Mouse (Mus musculus) A20 (cell line): Measurements from ENCODE around the gene Gak.
"Not testable (repeated sequence)": the region's sequence is repeated elsewhere in the genome, so short reads cannot be mapped to it uniquely, and the experiment has no call there.

Source experiments
- DNase-seq: peaks from one replicate; pipeline ENCODE4 v3.0.0-alpha.2; 2011; ENCODE audit warnings: low read depth, low spot score

Gene Gak

DNA sequence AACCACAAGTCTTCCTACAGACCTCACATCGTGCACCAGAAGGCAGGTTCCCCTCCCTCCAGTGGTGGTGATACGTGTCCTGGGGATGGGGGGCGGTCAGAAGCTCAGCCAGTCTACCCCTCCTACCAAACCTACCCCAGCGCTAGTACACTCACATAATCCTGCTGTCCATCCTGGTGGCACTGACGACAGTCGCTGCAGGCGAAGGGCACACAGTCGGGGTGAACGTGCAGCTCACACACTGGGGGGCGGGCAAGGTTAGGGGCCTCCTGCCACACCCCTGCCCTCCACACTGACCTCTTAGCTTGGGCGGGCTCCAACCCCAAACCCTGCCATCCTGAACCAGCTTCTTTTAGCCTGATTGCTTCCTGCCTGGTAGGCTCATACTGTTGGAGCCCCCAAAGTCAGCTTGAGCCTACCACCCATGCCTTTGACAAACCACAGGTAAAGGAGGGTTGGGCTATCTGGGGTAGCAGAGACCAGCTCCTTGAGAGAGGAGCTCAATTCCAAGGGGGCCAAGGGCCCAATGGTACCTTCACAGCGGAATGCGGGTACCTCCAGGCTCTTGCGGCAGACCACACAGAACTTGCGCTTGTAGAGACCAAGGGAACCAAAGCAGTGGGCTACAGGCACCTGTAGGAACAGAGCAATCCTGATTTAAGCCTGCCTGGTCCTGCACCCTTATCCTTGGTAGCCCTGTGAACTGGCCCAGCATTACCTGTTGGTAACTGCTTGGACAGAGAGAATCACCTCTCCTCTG lies 26.5 kb upstream of the Gak start:
- no peak for DNase-seq

DNA sequence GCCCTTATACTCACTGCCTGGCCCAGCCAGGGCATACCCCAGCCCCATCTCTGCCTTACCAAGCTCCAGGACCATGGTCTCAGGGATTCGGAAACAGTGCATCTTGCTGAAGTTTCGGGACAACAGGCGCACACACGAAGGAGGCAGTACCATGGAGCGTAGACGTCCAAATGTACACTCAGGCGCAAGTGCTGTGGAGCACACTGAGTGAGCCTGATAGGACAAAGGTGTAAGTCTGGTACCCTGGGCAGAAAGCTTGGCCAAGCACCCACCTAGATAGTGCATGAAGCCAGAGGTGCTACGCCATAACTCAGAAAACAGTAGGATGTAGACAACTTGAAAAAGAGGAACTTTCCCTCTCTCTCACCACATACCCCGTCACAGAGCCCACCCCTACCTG lies 25.8 kb upstream of the Gak start:
- no peak for DNase-seq

DNA sequence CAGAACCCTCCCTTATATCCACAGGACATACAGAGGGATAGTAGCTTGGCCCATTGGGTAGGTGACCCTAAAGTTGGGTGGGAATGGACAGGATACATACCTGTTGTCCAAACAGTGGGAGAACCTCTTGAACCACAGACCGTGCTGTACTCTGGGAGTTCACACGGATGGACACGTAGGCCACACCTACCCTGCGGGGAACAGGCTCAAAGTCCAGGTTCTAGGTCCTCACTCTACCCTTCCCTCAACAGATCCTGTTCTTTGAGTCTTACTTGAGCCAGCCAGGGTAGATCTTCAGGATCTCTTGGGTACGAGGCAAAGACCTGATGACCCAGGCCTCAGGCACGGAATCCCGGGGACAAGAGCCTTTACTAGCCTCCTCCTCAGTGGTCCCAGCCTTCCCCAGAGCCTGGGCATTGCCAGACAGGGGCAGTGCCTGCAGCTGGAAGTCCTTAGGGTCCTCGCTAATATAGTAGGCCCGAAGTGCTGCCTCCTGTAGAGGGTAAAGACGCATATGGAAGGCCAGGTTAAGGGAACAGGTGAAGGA lies 25.0 kb upstream of the Gak start:
- DNase-seq: no peak

DNA sequence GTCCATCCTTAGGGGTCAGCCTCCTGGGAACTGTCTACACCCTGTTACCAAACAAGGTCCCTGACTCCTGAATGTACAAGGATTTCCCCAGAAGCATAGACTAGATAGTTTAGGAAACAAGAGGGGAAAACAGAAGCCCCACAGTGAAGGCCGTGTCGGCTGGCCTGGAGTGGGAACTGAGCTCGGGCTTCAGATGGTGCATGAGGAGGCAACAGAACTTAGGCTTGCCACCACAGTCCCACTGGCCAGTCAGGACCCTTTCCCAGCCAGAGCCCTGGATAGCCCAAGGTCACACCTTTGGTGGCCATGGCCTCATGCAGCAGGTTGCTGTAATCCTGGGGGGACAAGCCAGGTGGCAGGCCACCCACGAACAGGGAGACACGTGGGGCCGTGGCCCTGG lies 23.8 kb upstream of the Gak start:
- no peak for DNase-seq

DNA sequence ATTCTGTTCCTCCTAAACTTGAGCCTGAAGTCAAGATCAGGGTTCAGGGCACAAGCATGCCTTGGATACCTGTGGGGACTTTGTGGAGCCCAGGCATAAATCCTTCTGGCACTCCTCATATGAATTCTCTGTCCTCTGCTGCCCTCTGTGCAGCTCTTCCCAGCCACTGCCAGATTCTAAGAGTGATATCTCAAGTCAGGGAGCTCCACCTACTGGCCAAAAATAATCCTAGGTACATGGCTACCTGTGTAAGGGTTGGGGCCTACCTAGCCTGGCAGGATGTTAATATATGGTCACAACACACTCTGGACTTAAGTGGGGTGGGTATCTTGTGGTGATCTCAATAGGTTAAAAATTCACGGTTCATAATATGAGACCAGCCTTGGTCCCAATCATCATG lies 22.3 kb upstream of the Gak start:
- peak; percentile 70 for DNase-seq

DNA sequence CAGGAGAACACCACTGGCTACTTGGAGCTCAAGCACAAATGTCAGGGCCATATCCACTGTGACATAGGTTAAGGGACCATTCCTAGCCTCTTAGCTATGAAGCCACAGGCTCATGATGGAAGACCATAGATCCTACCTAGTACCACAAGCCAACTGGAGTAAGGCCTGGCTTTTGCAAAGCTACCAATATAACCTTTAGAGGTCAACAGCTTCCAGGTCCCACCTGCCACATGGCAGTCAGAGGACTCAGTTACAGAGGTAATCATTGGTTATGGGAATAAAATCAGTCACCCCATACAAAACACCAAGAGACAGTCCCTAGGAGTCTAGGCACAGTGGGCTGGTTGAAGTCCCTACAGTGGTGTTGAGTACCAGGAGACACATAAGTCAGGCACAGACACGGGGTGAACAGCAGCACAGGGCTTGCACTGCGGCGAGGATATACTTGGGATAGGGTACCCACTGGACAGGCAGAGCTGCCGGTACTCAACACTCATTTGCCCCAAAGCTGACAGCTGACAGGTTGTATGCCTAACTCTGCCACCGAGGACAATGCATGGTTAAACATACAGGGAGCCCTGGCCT lies 21.7 kb upstream of the Gak start:
- DNase-seq: no peak

DNA sequence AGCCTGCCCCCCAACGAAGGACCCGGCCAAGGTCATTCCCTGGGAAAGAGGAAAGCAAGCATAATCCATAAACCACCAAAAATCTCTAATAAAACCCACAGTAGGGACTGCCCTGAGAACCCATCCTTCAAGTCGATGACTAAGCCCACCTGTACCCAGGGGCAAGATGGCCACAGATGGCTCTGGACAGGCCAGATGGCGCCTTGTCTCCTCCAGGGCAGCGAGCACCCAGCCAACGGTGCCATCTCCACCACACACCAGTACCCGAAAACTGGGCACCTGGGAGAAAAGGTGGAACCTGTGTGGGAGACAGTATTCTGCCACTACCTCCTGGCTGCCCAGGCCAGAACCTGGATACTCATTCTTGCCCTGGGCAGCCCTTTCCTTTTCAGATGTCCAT lies 20.8 kb upstream of the Gak start:
- DNase-seq: no peak

DNA sequence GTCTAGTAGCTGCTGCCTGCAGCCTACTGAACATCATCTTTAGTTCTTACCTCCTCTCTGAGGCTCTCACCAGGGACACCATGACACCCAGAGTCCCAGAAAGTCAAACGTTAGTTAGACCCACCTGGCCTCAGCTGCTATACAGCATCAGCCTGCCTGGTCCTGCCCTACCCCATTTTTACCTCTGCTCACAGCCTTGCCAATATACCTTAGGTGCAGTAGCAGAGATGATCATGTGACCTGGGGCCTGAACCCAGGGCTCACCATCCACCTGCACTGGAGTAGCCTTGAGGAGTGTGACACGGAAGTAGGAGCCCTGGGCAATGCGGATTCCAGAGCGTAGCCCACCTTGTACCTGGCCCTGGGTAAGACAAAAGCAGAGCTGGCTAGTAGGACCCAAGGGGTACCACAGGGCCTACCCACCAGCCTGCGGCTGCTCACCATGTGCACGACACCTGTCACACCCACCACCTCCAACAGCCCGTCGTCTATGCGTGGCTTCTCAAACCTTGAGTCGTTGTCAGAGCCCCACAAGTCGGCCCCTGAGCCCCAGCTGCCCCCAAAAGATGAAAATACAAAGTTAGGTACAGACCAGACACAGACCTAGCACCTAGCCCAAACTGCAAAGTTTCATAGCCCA lies 19.5 kb upstream of the Gak start:
- no peak for DNase-seq

DNA sequence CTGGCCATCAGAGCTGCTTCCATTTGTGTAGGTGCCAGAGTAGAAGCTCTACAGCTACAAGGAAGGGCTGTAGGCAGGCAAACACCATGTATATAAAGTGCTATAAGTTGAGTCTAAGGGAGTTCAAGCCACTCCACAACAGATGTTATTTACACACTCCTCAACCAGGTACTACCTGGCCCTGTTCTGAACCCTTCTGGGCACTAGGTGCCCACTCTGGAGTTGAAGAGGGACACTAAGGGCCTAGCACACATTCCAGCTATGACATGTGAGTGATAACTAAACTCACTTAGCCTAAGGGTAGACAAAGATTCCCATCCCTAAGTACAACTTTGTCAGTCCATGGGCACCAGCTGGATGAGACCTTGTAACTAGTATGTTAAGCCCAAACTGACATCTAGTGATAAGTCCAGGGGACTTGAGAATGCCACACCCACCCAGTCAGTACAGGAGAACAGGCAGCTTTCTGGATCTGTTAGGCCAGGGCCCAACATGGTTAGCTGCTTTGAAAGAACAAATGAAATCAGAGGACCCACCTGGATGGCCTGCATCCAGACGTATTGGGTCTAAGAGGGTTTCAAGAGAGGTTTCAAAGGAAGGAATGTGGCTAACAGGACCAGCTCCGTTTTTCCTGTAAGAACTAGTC lies 18.4 kb upstream of the Gak start:
- no peak for DNase-seq

DNA sequence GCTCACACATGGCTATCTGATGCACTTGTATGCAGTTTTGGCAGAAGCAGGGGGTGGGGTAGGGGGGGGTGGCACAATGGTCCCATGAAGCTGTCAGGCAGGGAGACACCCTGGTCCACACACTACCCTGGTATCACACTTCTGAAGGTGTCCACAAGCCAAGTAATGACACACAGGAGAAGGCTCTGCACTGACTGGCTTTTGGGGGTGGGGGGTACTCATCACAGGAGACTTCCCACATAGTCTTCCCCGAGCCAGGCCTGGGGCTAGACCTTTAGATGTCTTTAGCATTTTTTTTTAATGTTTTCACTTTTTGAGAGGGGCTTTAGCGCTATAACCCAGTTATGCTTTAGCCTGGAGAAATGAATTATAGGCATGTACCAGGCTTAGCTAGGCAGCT lies 17.8 kb upstream of the Gak start:
- DNase-seq: no peak

DNA sequence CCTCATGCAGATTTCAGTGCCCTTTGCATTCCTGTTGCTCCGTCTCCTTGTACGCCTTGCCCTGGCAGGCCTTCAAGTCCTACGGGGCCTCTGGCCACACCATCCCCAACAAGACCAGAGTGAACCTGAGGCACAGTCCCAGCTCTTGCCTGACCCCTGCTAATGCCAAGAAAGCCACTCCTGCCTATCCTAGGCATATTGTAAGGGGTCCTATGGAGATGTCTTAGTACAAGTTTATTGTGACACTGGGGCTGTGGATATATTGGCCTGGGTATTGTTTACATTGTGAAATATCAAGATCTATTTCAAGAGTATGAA lies 16.7 kb upstream of the Gak start:
- DNase-seq: no peak

DNA sequence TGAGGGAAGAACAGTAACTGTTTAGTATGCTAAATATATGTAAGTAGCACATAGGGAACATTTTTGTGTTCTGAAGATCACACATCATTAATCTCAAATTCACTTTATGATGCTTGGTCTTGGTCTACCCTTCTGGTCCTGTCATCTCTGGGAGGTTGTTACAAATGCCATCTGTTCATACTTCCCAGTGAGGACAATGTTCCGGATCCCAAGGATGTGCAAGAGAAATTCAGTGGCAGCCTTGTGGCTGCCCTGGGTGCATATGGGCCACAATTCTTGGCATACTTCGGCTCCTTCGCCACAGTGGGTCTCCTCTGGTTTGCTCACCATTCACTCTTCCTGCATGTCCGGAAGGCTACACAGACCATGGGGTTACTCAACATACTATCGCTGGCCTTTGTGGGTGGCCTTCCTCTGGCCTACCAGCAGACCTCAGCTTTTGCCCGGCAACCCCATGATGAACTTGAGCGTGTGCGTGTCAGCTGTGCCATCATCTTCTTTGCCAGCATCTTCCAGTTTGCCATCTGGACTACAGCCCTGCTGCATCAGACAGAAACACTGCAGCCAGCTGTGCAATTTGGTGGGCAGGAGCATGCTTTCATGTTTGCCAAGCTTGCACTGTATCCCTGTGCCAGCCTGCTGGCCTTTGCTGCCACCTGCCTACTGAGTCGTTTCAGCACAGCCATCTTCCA lies 16.2 kb upstream of the Gak start:
- no peak for DNase-seq

DNA sequence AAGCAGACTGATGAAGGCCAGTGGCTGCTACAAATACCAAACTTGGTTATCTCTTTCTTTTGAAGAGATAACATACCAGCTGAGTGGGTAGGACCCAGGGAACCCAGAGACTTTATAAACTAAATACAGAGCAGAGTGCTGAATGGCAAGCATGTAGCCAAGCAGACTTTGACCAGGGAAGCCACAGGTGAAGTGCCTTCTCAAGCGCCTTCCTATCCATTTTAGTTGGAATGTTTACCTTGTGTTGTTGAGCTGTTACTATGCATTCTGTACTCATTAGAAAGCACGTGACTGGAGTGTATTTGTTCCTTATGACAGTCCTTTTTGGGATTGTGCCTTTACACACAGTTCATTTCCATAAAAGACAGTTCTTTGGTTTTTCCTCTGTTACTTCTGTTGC lies 14.1 kb upstream of the Gak start:
- DNase-seq: no peak

DNA sequence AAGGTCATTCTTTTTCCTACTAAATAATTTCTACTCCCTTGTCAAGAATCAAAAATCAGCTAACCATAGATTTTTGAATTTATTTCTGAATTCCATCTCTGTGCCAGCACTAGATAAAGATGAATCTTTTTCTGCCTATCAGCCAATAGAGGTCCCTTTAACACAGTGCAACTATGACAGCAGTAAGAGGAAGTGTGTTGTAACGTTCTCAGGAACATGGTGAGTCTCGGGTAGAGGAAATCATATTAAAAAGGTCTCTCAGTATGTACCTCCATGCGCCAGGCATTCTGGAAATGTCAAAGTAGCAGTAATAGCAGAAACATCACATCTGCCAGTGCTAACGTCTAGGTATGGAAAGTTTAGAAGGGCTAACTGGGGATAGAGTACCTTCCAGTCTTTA lies 6.6 kb upstream of the Gak start:
- peak; percentile 29 for DNase-seq

DNA sequence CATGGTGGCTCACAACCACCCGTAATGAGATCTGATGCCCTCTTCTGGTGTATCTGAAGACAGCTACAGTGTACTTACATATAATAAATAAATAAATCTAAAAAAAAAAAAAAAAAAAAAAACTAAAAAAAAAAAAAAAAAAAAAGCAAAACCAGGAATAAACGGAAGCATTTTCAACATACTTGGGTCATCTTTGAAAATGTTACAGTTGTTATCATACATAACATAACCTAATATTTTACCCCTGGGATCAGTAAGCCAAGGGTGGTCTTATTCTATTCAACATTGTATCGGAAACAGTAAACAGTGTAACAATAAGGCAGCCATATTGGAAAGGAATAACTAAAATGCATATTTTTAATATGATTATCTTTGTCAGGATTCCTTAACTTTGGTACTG lies 4.5 kb upstream of the Gak start:
- not testable (repeated sequence) for DNase-seq

DNA sequence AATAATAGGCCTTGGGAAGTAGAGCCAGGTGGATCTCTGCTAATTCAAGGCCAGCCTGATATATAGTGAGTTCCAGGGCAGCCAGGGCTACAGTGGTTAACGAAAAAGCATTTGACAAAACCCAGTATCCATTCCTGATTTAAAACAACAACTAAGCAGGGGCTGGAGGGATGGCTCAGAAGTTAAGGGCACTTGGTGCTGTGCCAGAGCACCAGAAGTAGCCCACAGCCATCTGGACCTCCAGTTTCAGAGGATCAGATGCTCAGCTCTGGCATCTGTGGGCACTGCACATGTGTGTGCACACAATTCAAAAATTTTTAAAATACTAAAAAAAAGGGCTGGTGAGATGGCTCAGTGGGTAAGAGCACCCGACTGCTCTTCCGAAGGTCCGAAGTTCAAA lies 4.1 kb upstream of the Gak start:
- DNase-seq: no peak

DNA sequence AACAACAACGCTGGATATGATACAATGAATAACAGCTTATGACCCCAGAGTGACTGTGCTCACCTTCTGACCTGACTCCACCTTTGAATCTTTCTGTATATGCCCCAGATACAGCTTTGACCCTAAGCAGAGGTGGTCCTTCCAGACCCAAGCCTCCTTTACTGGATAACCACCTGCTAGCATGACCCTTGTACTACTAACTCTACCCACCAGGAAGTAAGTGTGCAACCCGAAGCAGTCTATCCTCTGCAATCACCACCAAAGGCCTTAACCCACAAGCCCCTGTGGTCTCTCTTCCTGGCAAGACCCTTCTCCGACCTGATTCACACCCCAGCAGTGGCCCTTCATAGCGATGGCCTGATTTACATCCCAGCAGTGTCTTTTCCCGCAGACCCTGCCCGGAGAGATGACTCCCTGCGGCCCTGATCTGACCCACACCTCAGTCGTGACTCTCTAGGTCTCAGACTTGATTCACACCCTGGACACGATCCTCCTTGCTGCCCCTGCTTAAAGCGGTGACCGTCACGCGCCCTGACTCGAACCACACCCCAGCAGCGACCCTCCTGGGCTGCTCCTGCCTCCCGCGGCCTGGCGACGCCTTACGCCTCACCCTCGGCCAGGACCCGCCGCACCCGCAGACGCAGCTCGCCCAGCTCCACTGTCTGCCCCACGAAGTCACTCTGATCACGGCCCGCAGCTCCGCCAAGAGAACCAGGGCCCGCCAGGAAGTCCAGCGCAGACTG lies 493 bp downstream of the Gak start:
- peak; percentile 74 for DNase-seq

DNA sequence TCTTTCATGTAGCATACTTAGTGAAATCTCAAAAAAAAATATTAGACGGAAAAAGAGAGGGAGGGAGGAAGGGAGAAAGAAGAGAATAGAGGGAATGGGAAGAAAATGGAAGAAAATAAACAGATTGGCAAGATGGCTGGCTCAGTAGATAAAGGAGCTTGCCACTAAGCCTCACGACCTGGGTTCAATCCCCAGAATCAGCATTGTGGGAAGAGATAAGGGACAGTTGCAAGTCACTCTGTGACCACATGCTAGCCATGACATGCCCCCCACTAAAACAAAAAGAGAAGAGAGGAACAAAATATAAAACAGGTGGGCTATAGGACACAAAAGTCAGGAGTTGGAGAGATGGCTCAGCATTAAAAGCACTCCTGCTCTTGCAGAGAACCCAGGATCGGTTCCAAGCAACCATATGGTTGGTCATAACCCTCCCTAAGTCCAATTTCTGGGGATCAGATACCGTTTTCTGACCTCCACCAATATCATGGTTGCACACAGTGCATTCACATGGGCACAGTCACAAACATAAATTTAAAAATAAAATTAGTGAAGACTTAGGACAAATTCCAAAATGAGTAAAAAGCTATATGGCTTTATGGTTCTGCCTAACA lies 3.4 kb downstream of the Gak start:
- DNase-seq: no peak

DNA sequence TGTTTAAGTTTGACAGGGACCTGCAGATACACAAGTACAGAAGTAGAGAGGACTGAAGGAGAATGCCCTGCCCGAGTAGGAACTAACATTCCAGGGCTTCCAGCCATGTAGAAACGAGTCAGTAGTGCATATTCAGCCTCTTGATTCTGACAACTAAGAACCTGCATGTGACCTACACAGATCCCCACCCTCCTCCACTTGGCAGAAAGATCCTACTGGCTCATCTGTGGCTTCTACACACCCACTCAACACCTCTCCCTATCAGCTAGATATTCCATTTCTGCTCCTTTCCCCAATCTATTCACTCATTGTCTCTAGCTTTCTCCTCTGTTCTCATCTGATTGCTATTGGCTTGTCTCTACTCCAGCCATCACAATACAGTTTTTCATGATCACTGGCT lies 7.7 kb downstream of the Gak start:
- DNase-seq: no peak

DNA sequence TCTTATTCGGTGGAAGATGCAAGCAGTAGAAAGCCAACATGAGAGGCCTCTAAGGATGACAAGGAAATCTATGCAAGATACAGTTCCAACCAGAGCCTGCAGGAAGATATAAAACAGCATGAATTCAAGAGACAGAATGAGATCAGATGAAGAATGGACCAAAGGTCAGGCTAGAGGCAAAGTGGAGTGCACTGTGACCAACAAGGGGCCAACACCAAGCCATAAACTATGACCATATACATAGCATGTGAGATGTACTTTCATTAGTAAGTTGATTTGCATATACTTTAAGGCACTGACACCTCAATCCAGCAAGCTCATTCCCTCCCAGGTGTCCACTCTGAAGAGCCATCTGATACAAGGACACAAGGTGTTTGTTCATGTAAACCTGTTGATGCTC lies 19.1 kb downstream of the Gak start:
- DNase-seq: no peak

DNA sequence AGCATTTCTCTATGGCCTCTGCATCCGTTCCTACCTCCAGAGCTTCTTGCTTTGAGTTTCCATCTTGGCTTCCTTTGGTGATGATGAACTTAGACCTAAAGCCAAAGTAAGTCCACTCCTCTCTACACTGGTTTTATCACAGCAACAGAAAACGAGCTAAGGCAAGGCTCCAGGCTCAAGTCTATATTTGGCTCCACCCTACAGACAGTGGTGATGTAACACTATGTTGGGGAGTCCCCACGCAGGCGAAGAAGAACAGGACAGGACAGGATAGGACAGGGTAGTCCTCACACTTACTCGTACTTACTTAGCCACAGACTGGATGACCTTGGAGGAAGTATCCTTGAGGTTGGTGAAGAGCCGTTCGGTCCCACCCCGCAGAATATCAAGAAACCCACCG lies 27.0 kb downstream of the Gak start:
- no peak for DNase-seq
